Mouse (Mus musculus) cortical plate, adult 2 months (tissue): ENCODE measurements around the gene Ccdc85b.

Experiments used
- CTCF ChIP-seq: fragments of 200-500 bp; IDR thresholded peaks from 2 replicates; pipeline ENCODE4 v1.5.1; 2011; ENCODE audit warnings: mild to moderate bottlenecking, control low read depth, low read length; ENCODE audit not compliant: insufficient read depth; ENCODE audit errors: extremely low read depth
- POLR2A ChIP-seq: fragments of 200-500 bp; IDR thresholded peaks from 2 replicates; pipeline ENCODE4 v1.6.1; 2011; ENCODE audit warnings: mild to moderate bottlenecking, low read length, control low read depth; ENCODE audit not compliant: insufficient read depth; ENCODE audit errors: extremely low read depth

GRCm38 (mm10) chr19:5472857-5473256 is 15.2 kb upstream of the Ccdc85b start:
- no peak for TF ChIP-seq POLR2A
- no peak for TF ChIP-seq CTCF
